Mouse (Mus musculus): Measurements from ENCODE around the gene Fbp1.
"Not testable (repeated sequence)": the region's sequence is repeated elsewhere in the genome, so short reads cannot be mapped to it uniquely, and the experiment has no call there.

The Fbp1 gene

DNA sequence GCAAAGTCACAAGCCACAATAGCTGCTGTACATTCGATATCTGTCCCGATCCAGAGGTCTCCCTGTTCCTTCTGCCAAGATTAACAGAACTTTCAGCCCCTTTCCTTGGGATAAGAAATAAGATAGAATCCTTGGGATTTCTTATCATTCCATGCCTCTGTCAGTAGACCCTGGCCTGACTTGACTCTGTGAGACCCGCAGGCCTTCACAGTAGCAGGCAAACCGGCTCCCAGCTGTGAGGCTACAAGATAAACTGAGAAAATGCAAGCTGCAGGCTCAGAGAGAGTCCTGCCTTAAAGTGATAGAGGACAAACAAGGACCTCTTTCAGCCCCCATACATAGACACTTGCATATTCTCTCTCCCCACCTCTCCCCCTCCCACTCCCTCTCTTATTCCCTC is 54.7 kb downstream of the Fbp1 start:
- DNase-seq (ENCODE audit: low spot score): no peak

- DNase-seq (ENCODE audit: low spot score): no peak
Measured at GRCm38 (mm10) chr13:62832239-62832638, 55.8 kb downstream of the Fbp1 start.

DNA sequence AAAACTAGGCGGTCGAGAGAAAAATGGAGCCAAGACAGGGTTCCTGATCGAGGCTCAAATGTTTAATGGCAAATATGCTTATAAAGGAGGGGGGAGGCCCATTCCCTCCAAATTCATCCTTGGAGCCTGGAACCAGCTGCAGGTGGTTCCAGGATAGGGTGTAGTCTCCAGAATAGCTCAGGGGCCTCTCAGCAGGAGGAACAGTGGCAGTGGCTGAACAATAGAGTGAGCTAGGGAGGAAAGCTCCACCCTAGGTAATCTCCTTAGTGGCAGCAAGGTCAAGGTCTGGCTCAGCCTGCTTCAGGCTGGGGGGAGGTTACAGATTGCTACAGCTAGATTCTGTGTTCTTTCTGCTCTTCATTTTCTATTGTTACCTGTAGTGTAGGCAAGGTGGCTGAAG is 72.4 kb downstream of the Fbp1 start:
- not testable (repeated sequence) for DNase-seq (ENCODE audit: low spot score)
